Mouse (Mus musculus) embryonic facial prominence, embryonic 10.5 days (tissue): ENCODE measurements at regions not wholly inside any gene's neighbourhood (a gene's known extent, or its start where the extent isn't known, plus 50 kb on each side); places are given as distances from the start of the nearest gene placed in this dataset.

ENCODE experiments used
- DNase-seq: peaks from one replicate; pipeline ENCODE4 v3.0.0-alpha.2; 2017; ENCODE audit warnings: low spot score
- H3K27ac ChIP-seq: fragments of 300-500 bp; sonication (generic); replicated peaks from 2 replicates; pipeline ENCODE4 v1.5.1; 2016; ENCODE audit warnings: mild to moderate bottlenecking
- H3K27me3 ChIP-seq: fragments of 300-500 bp; sonication (generic); replicated peaks from 2 replicates; pipeline ENCODE4 v1.6.1; 2016; ENCODE audit warnings: low read depth, mild to moderate bottlenecking; ENCODE audit not compliant: poor library complexity, severe bottlenecking
- H3K36me3 ChIP-seq: fragments of 300-500 bp; sonication (generic); replicated peaks from 2 replicates; pipeline ENCODE4 v1.6.1; 2016; ENCODE audit warnings: mild to moderate bottlenecking, moderate library complexity
- H3K4me1 ChIP-seq: fragments of 300-500 bp; sonication (generic); 2 replicates; pipeline ENCODE4 v1.6.1; 2016
- H3K4me3 ChIP-seq: fragments of 300-500 bp; sonication (generic); 2 replicates; pipeline ENCODE4 v1.5.1; 2016; ENCODE audit warnings: mild to moderate bottlenecking, moderate library complexity
- H3K9me3 ChIP-seq: fragments of 300-500 bp; sonication (generic); 2 replicates; pipeline ENCODE4 v1.6.1; 2016; ENCODE audit warnings: mild to moderate bottlenecking
- WGBS: fragments of 180-500 bp; shearing (Covaris S2); methylation state at CpG from one replicate; pipeline ENCODE4 v1.1.7; 2016; 5-methylcytosine and 5-hydroxymethylcytosine counted together

DNA sequence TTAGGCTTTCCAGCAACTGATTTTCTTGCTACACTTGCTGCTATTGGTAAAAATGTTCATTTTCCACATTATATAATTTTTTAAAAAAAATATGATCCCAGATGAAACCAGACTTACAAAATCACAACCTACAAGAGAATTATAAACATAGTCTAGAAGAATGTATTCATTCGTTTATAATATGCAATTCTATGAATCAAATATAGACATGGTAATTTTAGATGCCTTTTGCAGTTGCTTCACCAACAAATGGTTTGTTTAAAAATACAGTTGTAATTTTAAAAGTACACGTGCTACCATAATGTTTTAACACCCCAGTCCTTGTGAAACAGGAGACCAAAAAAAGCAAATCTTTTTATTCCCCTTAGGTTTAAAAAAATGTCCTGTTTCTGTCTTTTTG lies 122.4 kb upstream of the Csl start:
- Histone ChIP-seq H3K27me3 (no peaks in the 10 kb centered on the region), H3K4me1 (no peaks in the 10 kb centered on the region), H3K9me3 (peaks cover 2% of the 10 kb centered on the region; the same call in 1 of the 2 replicates), H3K27ac (no peak overlapping the region), H3K4me3 (no peak overlapping the region), H3K36me3 (no peaks in the 10 kb centered on the region)
- no peak for DNase-seq
- WGBS = 83% methylated on average over 2 of the region's 2 CpGs

DNA sequence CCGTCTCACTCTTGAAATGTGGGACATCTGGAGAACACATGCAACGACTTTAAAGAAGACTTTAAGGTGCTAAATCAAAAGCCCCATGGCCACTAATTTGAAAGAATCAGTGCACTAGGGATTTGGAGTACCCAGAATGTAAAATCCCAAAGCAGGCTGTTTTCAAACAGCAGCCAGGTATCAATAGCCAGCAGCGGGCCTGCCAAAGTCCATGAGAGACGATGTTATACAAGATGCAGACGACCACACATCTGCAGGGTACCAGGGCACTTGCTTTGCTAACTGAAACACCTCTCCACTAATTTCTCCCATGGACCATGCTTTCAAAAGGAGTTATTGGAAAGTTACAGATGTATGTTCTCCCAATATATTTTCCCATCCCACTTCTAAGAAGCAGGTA lies 119.9 kb upstream of the Csl start:
- no peak overlapping the region for H3K4me3 ChIP-seq
- no peaks in the 10 kb centered on the region for H3K36me3 ChIP-seq
- no peaks in the 10 kb centered on the region for H3K27me3 ChIP-seq
- DNase-seq = no peak
- H3K4me1 ChIP-seq = no peaks in the 10 kb centered on the region
- 68% methylated on average over 5 of the region's 5 CpGs for WGBS
- H3K27ac ChIP-seq = no peak overlapping the region
- H3K9me3 ChIP-seq = peaks cover 2% of the 10 kb centered on the region; the same call in 1 of the 2 replicates

DNA sequence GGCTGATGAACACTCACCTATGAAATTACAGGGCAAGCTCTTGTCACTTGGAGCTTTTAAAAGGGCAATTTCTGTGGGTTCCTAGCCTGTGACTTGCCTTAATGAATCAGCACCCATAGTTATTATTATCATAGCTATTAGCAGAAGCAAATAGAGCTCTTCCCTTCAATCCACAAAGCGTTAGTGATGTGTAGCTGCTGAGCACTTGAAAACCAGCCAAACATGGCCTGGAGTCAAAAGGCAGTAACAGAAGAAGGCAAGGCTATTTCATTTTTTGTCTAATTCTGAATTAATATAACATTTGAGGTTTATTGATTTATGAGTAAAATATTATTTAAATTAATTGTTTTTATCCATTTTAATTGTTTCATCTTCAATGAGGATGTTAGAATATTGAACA lies 105.3 kb upstream of the Csl start:
- no peaks in the 10 kb centered on the region for H3K27me3 ChIP-seq
- no peak for DNase-seq
- H3K27ac ChIP-seq = no peak overlapping the region
- H3K9me3 ChIP-seq = no peaks in the 10 kb centered on the region
- H3K4me3 ChIP-seq = no peak overlapping the region
- peaks cover 17% of the 10 kb centered on the region for H3K4me1 ChIP-seq
- no peaks in the 10 kb centered on the region for H3K36me3 ChIP-seq
- WGBS = 88% methylated on average over 1 of the region's 1 CpGs

DNA sequence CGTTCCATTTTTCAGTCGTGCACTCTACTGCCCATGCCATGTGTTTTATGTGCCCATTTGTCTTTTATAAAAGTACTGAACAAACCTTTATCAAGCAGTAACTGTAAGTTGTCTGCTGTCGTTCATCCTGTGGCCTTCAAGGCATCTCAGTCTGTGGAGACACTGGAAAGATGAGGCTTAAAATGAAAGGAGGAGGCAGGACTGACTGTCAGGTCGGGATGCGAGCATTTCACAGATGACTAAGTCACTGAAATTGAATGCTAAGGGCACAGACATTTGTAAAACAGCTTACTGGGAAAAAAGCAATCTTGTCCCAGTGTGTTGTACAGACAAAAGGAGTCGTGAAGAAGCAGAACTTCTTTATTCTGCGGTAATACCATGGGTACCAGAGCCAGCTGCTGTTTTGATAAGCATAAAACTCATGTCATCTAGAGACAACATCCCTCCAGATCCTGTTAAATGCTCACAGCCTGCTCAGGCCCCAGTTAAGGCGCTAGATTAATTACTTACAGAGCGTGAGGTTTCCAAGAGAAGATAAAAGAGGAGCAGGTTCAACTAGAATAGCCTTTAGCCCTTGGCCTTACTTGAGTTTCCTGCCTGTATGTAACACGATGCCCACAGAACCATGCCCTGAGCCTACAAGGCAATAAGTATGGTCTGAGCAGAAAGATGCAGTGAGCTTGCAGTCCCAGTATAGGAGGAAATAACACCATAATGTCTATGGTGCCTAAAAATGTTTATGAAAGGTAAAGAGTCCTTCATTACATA lies 101.0 kb upstream of the Csl start:
- Histone ChIP-seq H3K4me1 (peaks cover 25% of the 10 kb centered on the region), H3K36me3 (no peaks in the 10 kb centered on the region), H3K9me3 (no peaks in the 10 kb centered on the region), H3K4me3 (no peak overlapping the region), H3K27ac (peak overlapping the region; percentile 12; the same call in 1 of the 2 replicates), H3K27me3 (no peaks in the 10 kb centered on the region)
- no peak for DNase-seq
- WGBS = 45% methylated on average over 10 of the region's 10 CpGs

DNA sequence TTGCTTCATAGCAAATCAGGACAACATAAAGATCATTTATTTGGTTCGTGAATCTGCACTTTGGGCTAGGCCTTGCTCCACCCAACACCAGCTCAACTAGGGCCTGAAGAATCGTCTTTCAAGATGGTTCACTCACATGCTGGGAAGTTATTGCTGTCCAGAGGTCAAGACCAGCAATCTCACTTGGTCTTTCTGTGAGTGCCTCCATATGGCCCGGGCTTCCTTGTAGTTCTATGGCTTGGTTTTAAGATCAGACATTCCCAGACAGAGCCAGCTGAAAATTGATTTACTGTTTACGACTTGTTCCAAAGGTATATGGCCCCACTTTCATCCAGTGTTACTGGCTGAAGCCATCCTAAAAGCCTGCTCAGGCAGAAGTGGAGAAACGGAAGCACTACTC lies 84.7 kb upstream of the Csl start:
- no peaks in the 10 kb centered on the region for H3K27me3 ChIP-seq
- no peak for DNase-seq
- no peaks in the 10 kb centered on the region for H3K9me3 ChIP-seq
- no peak overlapping the region for H3K4me3 ChIP-seq
- H3K36me3 ChIP-seq = no peaks in the 10 kb centered on the region
- no peak overlapping the region for H3K27ac ChIP-seq
- no peaks in the 10 kb centered on the region; the same call in 1 of the 2 replicates for H3K4me1 ChIP-seq
- WGBS = 87% methylated on average over 5 of the region's 5 CpGs

GRCm38 (mm10) chr10:99841167-99841843 lies 81.8 kb upstream of the Csl start:
- Histone ChIP-seq H3K9me3 (no peaks in the 10 kb centered on the region), H3K36me3 (no peaks in the 10 kb centered on the region), H3K4me1 (peaks cover 11% of the 10 kb centered on the region; the same call in 1 of the 2 replicates), H3K27ac (no peak overlapping the region), H3K27me3 (no peaks in the 10 kb centered on the region), H3K4me3 (no peak overlapping the region)
- WGBS = 84% methylated on average over 10 of the region's 10 CpGs
- DNase-seq = no peak

DNA sequence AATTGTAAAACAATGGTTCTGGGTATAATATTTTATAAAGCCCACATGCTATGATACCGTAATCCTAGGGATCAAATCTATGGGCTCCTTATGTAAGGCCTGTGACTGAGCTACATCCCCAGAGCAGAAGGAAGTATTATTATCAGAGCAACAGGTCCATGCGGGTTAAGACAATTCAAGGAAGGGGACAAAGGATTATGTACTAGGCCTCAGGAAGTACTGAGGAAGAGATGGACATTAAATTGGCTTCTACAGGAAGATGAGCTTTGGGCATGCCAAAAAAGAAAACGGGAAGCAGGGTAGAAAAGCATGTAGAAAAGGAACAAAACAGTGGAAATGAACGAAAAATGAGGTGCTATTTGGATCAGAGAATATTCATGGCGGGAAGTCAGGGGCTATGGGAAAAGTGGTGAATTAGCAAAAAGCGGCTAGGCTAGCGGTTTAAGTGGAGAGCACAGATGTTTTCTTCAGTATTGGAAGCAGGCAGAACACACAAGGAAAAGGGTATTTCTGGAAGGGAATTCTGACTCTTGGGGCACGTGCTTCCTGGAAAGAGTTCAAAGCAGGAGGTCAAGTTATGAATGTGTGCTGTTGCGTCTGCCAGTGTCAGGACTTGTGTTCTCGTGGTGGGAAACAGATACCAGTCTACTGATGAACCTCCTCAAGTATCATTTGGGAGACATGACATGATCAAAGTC lies 80.9 kb upstream of the Csl start:
- DNase-seq = no peak
- no peaks in the 10 kb centered on the region for H3K36me3 ChIP-seq
- no peaks in the 10 kb centered on the region for H3K9me3 ChIP-seq
- WGBS = 86% methylated on average over 10 of the region's 10 CpGs
- H3K27ac ChIP-seq = no peak overlapping the region
- peaks cover 11% of the 10 kb centered on the region; the same call in 1 of the 2 replicates for H3K4me1 ChIP-seq
- H3K27me3 ChIP-seq = no peaks in the 10 kb centered on the region
- no peak overlapping the region for H3K4me3 ChIP-seq

DNA sequence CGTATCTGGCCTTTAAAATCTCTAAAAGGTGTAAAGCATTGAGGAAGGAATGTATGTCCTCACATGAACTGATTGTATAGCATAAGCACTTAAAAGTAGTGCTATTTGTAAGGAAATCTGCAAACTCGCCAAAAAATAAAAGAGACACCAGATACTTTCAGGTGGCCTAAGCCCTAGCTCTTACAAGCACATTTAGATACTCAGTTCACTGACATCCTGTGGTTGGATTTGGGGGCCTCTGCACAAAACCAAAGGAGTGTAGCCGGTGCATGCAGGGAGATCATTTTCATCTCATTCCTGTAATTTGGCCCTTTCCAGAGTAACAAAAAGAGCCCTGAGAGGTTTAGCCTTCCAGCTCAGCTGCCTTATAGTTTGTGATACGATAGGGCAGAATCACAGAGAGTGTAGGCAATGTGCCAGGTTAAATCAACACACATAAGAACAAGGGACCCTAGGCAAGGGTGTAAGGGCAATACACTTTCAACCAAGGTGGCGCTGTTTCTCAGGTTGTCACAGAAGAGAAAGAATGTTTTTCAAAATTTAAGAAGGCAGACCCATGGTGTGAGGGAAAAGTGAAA lies 77.5 kb upstream of the Csl start:
- no peak overlapping the region for H3K4me3 ChIP-seq
- no peak for DNase-seq
- WGBS = 71% methylated on average over 5 of the region's 5 CpGs
- peaks cover 11% of the 10 kb centered on the region; the same call in 1 of the 2 replicates for H3K4me1 ChIP-seq
- no peaks in the 10 kb centered on the region for H3K27me3 ChIP-seq
- no peak overlapping the region for H3K27ac ChIP-seq
- H3K9me3 ChIP-seq = no peaks in the 10 kb centered on the region
- H3K36me3 ChIP-seq = no peaks in the 10 kb centered on the region

DNA sequence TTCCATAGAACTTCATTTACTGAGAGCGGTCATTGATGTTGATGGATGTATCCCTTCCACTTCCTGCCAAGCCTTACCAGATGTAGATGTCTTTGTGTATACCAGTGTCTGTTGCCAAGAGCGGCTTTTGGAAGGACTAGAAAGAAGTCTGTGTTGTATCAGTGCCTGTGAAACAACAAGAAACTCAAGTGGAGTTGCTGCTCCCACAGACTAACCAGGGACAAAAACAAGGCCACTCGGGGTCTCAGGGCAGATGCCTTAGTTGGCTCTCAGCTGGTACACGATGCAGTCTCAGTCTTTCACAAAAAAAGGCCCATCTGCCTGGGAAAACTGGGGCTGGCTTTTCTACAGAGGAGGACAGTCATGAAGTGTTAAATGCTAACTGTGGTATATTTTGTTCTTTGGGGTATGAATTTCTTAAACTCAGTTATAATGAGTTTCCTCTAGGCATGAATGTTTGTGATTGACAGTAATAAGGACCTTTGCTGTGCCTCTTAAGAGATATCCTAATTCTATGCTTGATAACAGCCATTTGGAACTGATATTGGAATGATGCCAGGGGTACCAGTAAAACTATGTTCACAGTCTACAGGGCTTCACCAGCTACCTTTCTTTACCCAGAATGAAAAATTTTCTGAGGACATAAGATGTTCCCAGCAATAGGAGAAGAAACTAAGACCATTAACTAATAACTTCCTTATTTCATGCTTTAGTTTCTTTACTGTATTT lies 75.6 kb upstream of the Csl start:
- H3K36me3 ChIP-seq = no peaks in the 10 kb centered on the region
- H3K4me3 ChIP-seq = no peak overlapping the region
- H3K4me1 ChIP-seq = peaks cover 11% of the 10 kb centered on the region; the same call in 1 of the 2 replicates
- no peaks in the 10 kb centered on the region for H3K27me3 ChIP-seq
- WGBS = 83% methylated on average over 4 of the region's 4 CpGs
- H3K9me3 ChIP-seq = no peaks in the 10 kb centered on the region
- DNase-seq = no peak
- H3K27ac ChIP-seq = no peak overlapping the region

- H3K27me3 ChIP-seq = no peaks in the 10 kb centered on the region
- no peak overlapping the region for H3K27ac ChIP-seq
- no peak for DNase-seq
- no peak overlapping the region for H3K4me3 ChIP-seq
- H3K9me3 ChIP-seq = no peaks in the 10 kb centered on the region
- 93% methylated on average over 3 of the region's 3 CpGs for WGBS
- H3K4me1 ChIP-seq = no peaks in the 10 kb centered on the region
- H3K36me3 ChIP-seq = no peaks in the 10 kb centered on the region
Observed at GRCm38 (mm10) chr10:99829974-99830373, 70.5 kb upstream of the Csl start.

DNA sequence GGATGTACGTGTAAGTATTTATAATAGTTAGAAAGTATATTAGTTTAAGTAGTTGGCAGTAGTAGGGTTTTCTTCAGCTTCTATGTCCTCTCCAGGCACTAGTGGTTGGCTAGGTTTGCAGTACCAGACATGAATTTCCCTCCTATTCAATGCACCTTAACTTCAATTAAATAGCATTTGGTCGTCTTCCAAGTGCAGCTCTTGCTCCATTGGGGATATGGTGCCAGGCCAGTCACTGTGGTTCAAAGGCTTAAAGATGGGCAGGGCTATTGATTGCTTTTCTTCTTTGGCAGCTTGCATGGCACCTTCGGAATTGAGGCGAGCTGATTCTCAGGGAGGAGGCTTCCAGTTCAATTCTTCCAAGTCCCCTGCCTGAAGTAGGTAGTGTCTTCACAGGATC lies 68.0 kb upstream of the Csl start:
- H3K27ac ChIP-seq = no peak overlapping the region
- no peak overlapping the region for H3K4me3 ChIP-seq
- no peaks in the 10 kb centered on the region for H3K27me3 ChIP-seq
- H3K36me3 ChIP-seq = no peaks in the 10 kb centered on the region
- DNase-seq = no peak
- no peaks in the 10 kb centered on the region for H3K9me3 ChIP-seq
- no peaks in the 10 kb centered on the region for H3K4me1 ChIP-seq
- WGBS = 86% methylated on average over 4 of the region's 4 CpGs

DNA sequence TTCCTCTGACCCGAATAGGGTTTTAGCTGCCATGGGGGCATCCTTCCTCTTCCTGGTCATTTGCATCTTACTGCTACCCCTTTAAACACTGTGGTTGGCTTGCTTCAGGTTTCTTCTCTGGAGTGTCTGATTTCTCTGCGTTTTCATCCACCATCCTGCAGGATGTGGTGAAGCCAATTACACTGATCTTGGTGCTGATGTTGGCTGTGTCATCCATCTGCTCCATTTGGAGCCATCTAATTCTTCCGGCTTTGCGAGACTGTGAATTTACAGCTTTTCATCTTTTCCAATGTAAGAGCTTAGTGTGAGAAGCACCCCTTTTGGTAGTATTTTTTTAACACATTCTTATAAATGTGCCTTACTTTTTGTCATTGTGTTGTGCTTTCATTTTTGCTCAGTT lies 66.4 kb upstream of the Csl start:
- Histone ChIP-seq H3K27ac (no peak overlapping the region), H3K9me3 (no peaks in the 10 kb centered on the region), H3K27me3 (no peaks in the 10 kb centered on the region), H3K4me3 (no peak overlapping the region), H3K36me3 (no peaks in the 10 kb centered on the region), H3K4me1 (no peaks in the 10 kb centered on the region)
- no peak for DNase-seq
- 83% methylated on average over 4 of the region's 4 CpGs for WGBS
